Mouse (Mus musculus): ENCODE data around the gene Mymx. TPM values are rescaled to one million over a fixed set of nuclear protein-coding genes. Genes with fewer than 3 reads are reported as not detected.

The Mymx gene
- polyA plus RNA-seq, 1 experiment from 2014 or later: not detected

DNA sequence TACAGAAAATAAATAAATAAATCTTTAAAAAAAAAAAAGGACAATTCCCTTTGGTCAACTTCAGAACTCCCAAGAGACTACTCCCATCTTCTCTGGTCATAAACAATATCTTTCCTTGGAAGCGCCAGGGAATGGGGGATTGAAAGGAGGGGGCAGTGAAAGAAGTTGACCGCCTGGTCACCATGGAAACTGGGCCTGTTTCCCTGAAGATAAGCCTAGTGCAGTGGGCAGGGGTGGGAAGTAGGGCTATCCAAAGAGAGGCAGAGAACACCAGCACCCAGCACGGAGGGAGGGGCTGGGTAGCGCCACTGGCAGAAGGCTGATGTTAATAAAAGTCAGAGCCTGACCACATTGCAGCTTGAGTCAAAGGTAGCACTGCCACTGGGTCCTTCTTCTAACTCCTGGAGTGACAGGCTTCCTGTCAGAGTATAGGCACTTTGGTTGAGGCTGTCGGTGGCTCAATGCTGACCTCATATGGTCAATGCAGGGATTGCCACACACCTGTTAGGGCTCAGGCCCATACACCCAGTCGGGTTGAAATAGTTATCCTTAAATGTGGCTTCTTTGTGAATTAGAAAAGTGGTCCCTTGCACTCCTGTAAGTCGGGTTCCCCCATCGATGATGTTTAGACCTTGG lies 50.0 kb downstream of the Mymx start:
- Histone ChIP-seq H3K4me3 (no peak overlapping the region), H3K4me2 (no peak overlapping the region), H3K27me3 (peaks cover 14% of the 10 kb centered on the region), H3K27ac (replicated peaks) (no peak overlapping the region), H3K9ac (no peak overlapping the region), H3K4me1 (replicated peaks) (peaks cover 43% of the 10 kb centered on the region), H3K9me3 (no peaks in the 10 kb centered on the region), H3K36me3 (no peaks in the 10 kb centered on the region)
- ATAC-seq (ENCODE audit: low FRiP score, low read depth): 0 out of 2 replicates have a peak, but pooled peaks have one; percentile 28
- 4% methylated on average over 8 of the region's 8 CpGs for WGBS

DNA sequence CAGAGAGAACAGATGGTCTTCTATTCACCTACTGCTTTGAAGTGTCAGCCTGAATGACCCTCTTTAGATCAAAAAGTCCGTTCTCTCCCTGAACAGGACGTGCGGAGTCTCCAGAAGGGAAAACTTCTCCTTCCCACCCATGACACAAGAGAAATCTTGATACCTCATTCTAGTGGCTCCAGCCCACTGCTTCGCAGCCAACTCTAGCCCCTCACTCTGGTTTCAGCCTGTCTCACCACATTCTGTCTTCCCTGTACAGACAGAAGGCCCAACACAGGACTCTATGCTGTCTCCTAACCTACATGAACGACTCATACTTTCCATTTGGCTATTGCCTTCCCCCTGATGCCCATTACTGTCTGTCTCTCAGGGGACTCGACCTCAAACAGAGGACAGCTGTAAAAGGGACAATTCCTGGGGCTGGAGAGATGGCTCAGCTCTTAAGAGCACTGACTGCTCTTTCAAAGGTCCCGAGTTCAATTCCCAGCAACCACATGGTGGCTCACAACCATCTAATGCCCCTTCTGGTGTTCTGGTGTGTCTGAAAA lies 50.6 kb downstream of the Mymx start:
- no peak for ATAC-seq (ENCODE audit: low FRiP score, low read depth)
- H3K4me3 ChIP-seq: no peak overlapping the region
- H3K9ac ChIP-seq: no peak overlapping the region
- peaks cover 14% of the 10 kb centered on the region for H3K27me3 ChIP-seq
- no peak overlapping the region for H3K4me2 ChIP-seq
- H3K9me3 ChIP-seq: no peaks in the 10 kb centered on the region
- H3K36me3 ChIP-seq: peaks cover 6% of the 10 kb centered on the region; the same call in 1 of the 2 replicates
- WGBS: 52% methylated on average over 7 of the region's 7 CpGs
- H3K27ac ChIP-seq (replicated peaks): no peak overlapping the region
- H3K4me1 ChIP-seq (replicated peaks): peaks cover 43% of the 10 kb centered on the region

Other genes with a start within 250 kb of the Mymx start
- gene Cdc5l, start 168.4 kb downstream of the Mymx start, polyA plus RNA-seq (2015; fragmentation: Nextera tagmentation; extraction: Ambion mirVana): 62.1 and 64.0 TPM in 2 replicates
- gene Spats1, start 126.7 kb downstream of the Mymx start, polyA plus RNA-seq (2015; fragmentation: Nextera tagmentation; extraction: Ambion mirVana): 1.8 and 2.2 TPM in 2 replicates
- gene Aars2, start 95.3 kb downstream of the Mymx start, polyA plus RNA-seq (2015; fragmentation: Nextera tagmentation; extraction: Ambion mirVana): 19.4 and 19.9 TPM in 2 replicates
- gene Tcte1, start 78.7 kb downstream of the Mymx start, polyA plus RNA-seq (2015; fragmentation: Nextera tagmentation; extraction: Ambion mirVana): 4.3 and 5.2 TPM in 2 replicates
- 27.4 and 31.9 TPM in 2 replicates for gene Tmem151b, start 52.4 kb downstream of the Mymx start, polyA plus RNA-seq (2015; fragmentation: Nextera tagmentation; extraction: Ambion mirVana)
- 4.8 and 6.4 TPM in 2 replicates for gene Nfkbie, start 46.4 kb downstream of the Mymx start, polyA plus RNA-seq (2015; fragmentation: Nextera tagmentation; extraction: Ambion mirVana)
- 89.9 and 90.4 TPM in 2 replicates for gene Slc35b2, start 38.2 kb downstream of the Mymx start, polyA plus RNA-seq (2015; fragmentation: Nextera tagmentation; extraction: Ambion mirVana)
- gene Hsp90ab1, start 28.8 kb downstream of the Mymx start, polyA plus RNA-seq (2015; fragmentation: Nextera tagmentation; extraction: Ambion mirVana): 1,555 and 1,567 TPM in 2 replicates
- gene Slc29a1, start 2.5 kb downstream of the Mymx start, polyA plus RNA-seq (2015; fragmentation: Nextera tagmentation; extraction: Ambion mirVana): 43.7 and 46.4 TPM in 2 replicates
- 0.58 and 1.00 TPM in 2 replicates for gene Capn11, start 57.2 kb upstream of the Mymx start, polyA plus RNA-seq (2015; fragmentation: Nextera tagmentation; extraction: Ambion mirVana)
- gene Mrpl14, start 84.2 kb upstream of the Mymx start, polyA plus RNA-seq (2015; fragmentation: Nextera tagmentation; extraction: Ambion mirVana): 120 and 129 TPM in 2 replicates
- gene Tmem63b, start 84.8 kb upstream of the Mymx start, polyA plus RNA-seq (2015; fragmentation: Nextera tagmentation; extraction: Ambion mirVana): 149 and 155 TPM in 2 replicates
- gene 1600014C23Rik, start 131.7 kb upstream of the Mymx start, polyA plus RNA-seq (2015; fragmentation: Nextera tagmentation; extraction: Ambion mirVana): 0.43 TPM in 1 of 2 replicates, not detected in the other